Mouse (Mus musculus): Measurements from ENCODE around the gene Gucy2g. TPM values are rescaled to one million over a fixed set of nuclear protein-coding genes. Genes with fewer than 3 reads are reported as not detected.

Gene Gucy2g
- total and polyA plus RNA-seq, 3 experiments, result not detected

DNA sequence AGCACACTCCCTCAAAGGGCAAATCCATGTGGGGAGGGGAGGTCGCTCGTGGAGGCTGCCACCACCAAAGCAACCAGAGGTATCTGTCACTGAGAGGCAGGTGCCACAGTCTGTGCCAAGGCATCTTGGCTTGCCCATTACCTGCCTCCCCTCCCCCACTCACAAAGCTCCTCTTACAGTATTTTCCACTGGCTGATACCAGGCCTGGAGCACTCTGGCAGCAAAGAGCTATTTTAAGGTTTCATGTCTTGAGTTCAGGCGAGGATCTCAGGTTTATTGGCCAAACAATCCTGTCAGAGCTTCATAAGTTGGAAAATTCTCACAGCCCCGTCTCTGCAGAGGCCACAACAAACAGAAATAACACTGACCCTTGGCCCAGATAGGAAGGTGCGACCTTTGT, 51.0 kb downstream of the Gucy2g start:
- no peaks in the 10 kb centered on the region for H3K9me3 ChIP-seq (replicated peaks; ENCODE audit: low read length)
- no peak overlapping the region for H3K4me3 ChIP-seq (replicated peaks in 1 of 3; ENCODE audit: low read depth in 2 of 3, low read length in 2 of 3, poor library complexity in 1 of 3)
- in situ Hi-C loops (cut with MboI; ENCODE audit: low pct_ligation_motif_present, low pct_unique_long_range_greater_than_20kb, low sequenced_read_pairs) (no loop called here), dilution Hi-C loops (cut with MboI; ENCODE audit: extremely low pct_ligation_motif_present, extremely low pct_unique_long_range_greater_than_20kb, low sequenced_read_pairs) (no loop called here)
- H3K4me2 ChIP-seq (ENCODE audit: insufficient read depth, low read depth, poor library complexity, severe bottlenecking), result no peak overlapping the region
- H3K27ac ChIP-seq (ENCODE audit: insufficient read depth, low read depth), result no peak overlapping the region
- no peaks in the 10 kb centered on the region for H3K27me3 ChIP-seq (replicated peaks)
- TF ChIP-seq E2F4 (IDR thresholded peaks at IDR 0.05; ENCODE audit: insufficient replicate concordance, low read depth, low read length) (no peak), CTCF (conservative IDR thresholded peaks at IDR 0.05 in 1 of 2, IDR thresholded peaks at IDR 0.05 in 1 of 2; ENCODE audit: low read depth in 2 of 2, low read length in 2 of 2) (no peak), EP300 (IDR thresholded peaks at IDR 0.05; ENCODE audit: low read length) (no peak)
- H3K36me3 ChIP-seq (replicated peaks in 1 of 2; ENCODE audit: control insufficient read depth in 1 of 2, insufficient read depth in 1 of 2, low read length in 1 of 2), result no peaks in the 10 kb centered on the region
- no peak overlapping the region for H3K9ac ChIP-seq (ENCODE audit: insufficient read depth, low read depth)
- DNase-seq (ENCODE audit: extremely low read depth), result no peak
- peaks cover 0 to 18% of the 10 kb centered on the region in 2 experiments; a peak in 2 of 4 replicates for H3K4me1 ChIP-seq (ENCODE audit: control insufficient read depth in 1 of 2, insufficient read depth in 2 of 2)
- H3K79me2 ChIP-seq (replicated peaks; ENCODE audit: control insufficient read depth, extremely low read depth, insufficient read depth, poor library complexity, severe bottlenecking), result no peaks in the 10 kb centered on the region

DNA sequence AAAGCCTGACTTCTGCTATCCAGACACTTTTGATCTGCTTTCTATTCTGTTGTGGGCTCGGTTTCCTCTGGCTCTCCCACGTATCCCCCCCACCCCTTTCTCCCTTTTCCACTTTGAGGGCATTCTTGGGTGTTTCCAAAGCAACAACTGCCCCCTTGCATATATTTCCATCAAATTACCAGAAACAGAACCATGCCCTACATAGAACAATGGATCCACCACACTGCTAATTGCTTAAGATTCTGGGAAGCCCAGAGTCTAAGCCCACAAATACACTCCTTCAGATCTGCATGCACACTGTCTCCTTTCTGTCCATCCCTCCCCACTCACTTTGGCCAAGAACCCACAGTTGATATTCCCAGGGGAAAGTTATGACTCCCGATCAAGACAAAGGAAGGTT, 55.4 kb downstream of the Gucy2g start:
- Histone ChIP-seq H3K4me2 (ENCODE audit: insufficient read depth, low read depth, poor library complexity, severe bottlenecking) (no peak overlapping the region), H3K9me3 (replicated peaks; ENCODE audit: low read length) (no peaks in the 10 kb centered on the region), H3K27me3 (replicated peaks) (peaks cover 2% of the 10 kb centered on the region), H3K9ac (ENCODE audit: insufficient read depth, low read depth) (no peak overlapping the region), H3K36me3 (replicated peaks in 1 of 2; ENCODE audit: control insufficient read depth in 1 of 2, insufficient read depth in 1 of 2, low read length in 1 of 2) (no peaks in the 10 kb centered on the region), H3K4me1 (ENCODE audit: control insufficient read depth in 1 of 2, insufficient read depth in 2 of 2) (no peaks in the 10 kb centered on the region), H3K27ac (ENCODE audit: insufficient read depth, low read depth) (no peak overlapping the region), H3K4me3 (replicated peaks in 1 of 3; ENCODE audit: low read depth in 2 of 3, low read length in 2 of 3, poor library complexity in 1 of 3) (no peak overlapping the region), H3K79me2 (replicated peaks; ENCODE audit: control insufficient read depth, extremely low read depth, insufficient read depth, poor library complexity, severe bottlenecking) (no peaks in the 10 kb centered on the region)
- in situ Hi-C loops (cut with MboI; ENCODE audit: low pct_ligation_motif_present, low pct_unique_long_range_greater_than_20kb, low sequenced_read_pairs), result no loop called here
- no peak for DNase-seq (ENCODE audit: extremely low read depth)
- dilution Hi-C loops (cut with MboI; ENCODE audit: extremely low pct_ligation_motif_present, extremely low pct_unique_long_range_greater_than_20kb, low sequenced_read_pairs), result no loop called here
- TF ChIP-seq RCOR1 (conservative IDR thresholded peaks at IDR 0.05; ENCODE audit: low read depth, low read length) (no peak), SIN3A (IDR thresholded peaks at IDR 0.05; ENCODE audit: low read length) (no peak), USF1 (IDR thresholded peaks at IDR 0.05; ENCODE audit: low read depth, low read length) (no peak), MAFK (IDR thresholded peaks at IDR 0.05; ENCODE audit: insufficient replicate concordance, low read length) (no peak), JUND (conservative IDR thresholded peaks at IDR 0.05; ENCODE audit: low read depth, low read length) (no peak), CHD1 (IDR thresholded peaks at IDR 0.05; ENCODE audit: low read depth, low read length) (no peak), UBTF (IDR thresholded peaks at IDR 0.05; ENCODE audit: low read depth, low read length) (no peak), BHLHE40 (IDR thresholded peaks at IDR 0.05; ENCODE audit: low read depth, low read length) (no peak), CHD2 (IDR thresholded peaks at IDR 0.05; ENCODE audit: low read length) (no peak), MEF2A (IDR thresholded peaks at IDR 0.05; ENCODE audit: borderline replicate concordance, low read depth, low read length) (no peak), PAX5 (IDR thresholded peaks at IDR 0.05; ENCODE audit: low read length) (no peak), RAD21 (IDR thresholded peaks at IDR 0.05; ENCODE audit: low read depth, low read length) (no peak), MXI1 (IDR thresholded peaks at IDR 0.05; ENCODE audit: low read depth, low read length) (no peak), JUN (IDR thresholded peaks at IDR 0.05; ENCODE audit: insufficient read depth, low read depth, low read length) (no peak), MYC (IDR thresholded peaks at IDR 0.05; ENCODE audit: low read depth, low read length) (no peak), SMC3 (IDR thresholded peaks at IDR 0.05; ENCODE audit: low read depth, low read length) (no peak), ELF1 (IDR thresholded peaks at IDR 0.05; ENCODE audit: low read depth, low read length) (no peak), MAZ (IDR thresholded peaks at IDR 0.05; ENCODE audit: low read depth, low read length) (no peak)

Data from CH12.LX (cell line).